Mouse (Mus musculus): ENCODE data around the gene Fntb. TPM values are rescaled to one million over a fixed set of nuclear protein-coding genes. Genes with fewer than 3 reads are reported as not detected.

Fntb gene
- polyA plus RNA-seq, 1 experiment from 2014 or later = 33.2 TPM

DNA sequence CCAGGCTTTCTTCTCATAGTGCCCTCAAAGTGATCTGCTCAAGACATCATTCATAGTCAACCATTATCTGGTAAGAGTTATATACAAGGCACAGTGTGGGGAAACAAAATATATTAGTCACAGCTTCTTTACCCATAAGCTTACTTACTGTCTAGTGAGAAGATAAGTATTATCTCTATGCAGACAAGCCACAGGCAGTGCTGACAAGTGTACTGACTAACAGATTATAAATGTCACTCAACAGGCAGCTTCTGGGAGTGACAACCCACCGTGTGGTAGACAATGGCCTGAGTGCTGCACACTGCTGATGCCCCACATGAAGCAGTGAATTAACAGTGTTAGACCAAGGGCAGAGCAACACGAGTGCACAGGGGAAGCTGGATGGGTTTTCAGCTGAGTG is 176.1 kb downstream of the Fntb start:
- no peak for ATAC-seq (replicated peaks)
- H3K9ac ChIP-seq (replicated peaks) = no peak overlapping the region
- no peaks in the 10 kb centered on the region for H3K9me3 ChIP-seq
- peaks cover 79% of the 10 kb centered on the region for H3K36me3 ChIP-seq
- H3K27ac ChIP-seq (replicated peaks) = no peak overlapping the region
- H3K4me2 ChIP-seq (replicated peaks) = no peak overlapping the region
- 62% methylated on average over 2 of the region's 2 CpGs for WGBS
- no peak overlapping the region for H3K4me3 ChIP-seq
- no peaks in the 10 kb centered on the region for H3K27me3 ChIP-seq
- no peaks in the 10 kb centered on the region for H3K4me1 ChIP-seq

- H3K4me2 ChIP-seq (replicated peaks) = no peak overlapping the region
- WGBS = 93% methylated on average over 2 of the region's 2 CpGs
These were observed 177.1 kb downstream of the Fntb start for GRCm38 (mm10) chr12:76942476-76942875.

DNA sequence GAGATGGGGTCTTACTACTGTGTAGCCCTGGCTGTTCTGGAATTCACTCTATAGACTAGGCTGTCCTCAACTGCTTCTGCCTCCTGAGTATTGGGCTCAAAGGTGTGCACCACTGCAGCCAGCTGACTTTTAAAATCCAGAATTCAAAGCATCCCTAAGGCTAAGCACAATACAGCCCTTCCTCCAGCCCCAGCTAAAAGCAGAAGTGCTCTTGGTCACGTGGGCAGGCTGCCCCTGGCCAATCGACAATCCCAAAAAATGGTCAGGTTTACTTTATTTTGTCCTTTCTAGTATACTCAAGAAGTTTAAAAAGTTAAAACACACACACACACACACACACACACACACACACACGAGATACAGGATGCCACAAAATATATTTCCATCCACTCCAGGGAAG is 177.7 kb downstream of the Fntb start:
- no peak for ATAC-seq (replicated peaks)
- no peaks in the 10 kb centered on the region for H3K27me3 ChIP-seq
- H3K27ac ChIP-seq (replicated peaks) = no peak overlapping the region
- 89% methylated on average over 3 of the region's 3 CpGs for WGBS
- H3K9ac ChIP-seq (replicated peaks) = no peak overlapping the region
- peaks cover 79% of the 10 kb centered on the region for H3K36me3 ChIP-seq
- no peak overlapping the region for H3K4me2 ChIP-seq (replicated peaks)
- no peaks in the 10 kb centered on the region for H3K9me3 ChIP-seq
- no peak overlapping the region for H3K4me3 ChIP-seq
- no peaks in the 10 kb centered on the region for H3K4me1 ChIP-seq

More at GRCm38 (mm10) chr12:76942476-76942875, 177.1 kb downstream of the Fntb start:
- no peaks in the 10 kb centered on the region for H3K9me3 ChIP-seq
- no peaks in the 10 kb centered on the region for H3K27me3 ChIP-seq
- H3K9ac ChIP-seq (replicated peaks) = no peak overlapping the region
- H3K4me1 ChIP-seq = no peaks in the 10 kb centered on the region
- no peak overlapping the region for H3K27ac ChIP-seq (replicated peaks)
- no peak for ATAC-seq (replicated peaks)
- peaks cover 78% of the 10 kb centered on the region for H3K36me3 ChIP-seq
- no peak overlapping the region for H3K4me3 ChIP-seq

DNA sequence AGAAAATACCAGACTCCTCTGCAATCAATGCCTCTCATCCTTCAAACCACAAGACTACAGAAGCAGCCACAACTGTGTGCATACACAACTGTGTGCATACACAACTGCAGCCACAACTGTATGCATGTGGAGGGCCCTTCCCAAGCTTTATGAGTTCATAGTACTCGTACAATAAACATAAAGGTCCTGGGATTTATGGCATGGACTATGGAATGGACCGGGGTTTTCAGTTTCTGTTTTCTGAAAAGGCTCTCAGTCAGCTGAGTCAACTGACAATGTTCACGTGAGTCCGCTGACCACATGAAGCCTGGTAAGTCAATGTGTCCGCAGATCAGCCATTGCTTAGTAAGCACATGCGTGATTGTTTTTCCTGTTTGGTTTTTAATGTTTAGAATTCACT is 178.1 kb downstream of the Fntb start:
- Histone ChIP-seq H3K9me3 (no peaks in the 10 kb centered on the region), H3K27me3 (no peaks in the 10 kb centered on the region), H3K4me2 (replicated peaks) (no peak overlapping the region), H3K27ac (replicated peaks) (no peak overlapping the region), H3K9ac (replicated peaks) (no peak overlapping the region), H3K4me1 (no peaks in the 10 kb centered on the region), H3K4me3 (no peak overlapping the region), H3K36me3 (peaks cover 79% of the 10 kb centered on the region)
- no peak for ATAC-seq (replicated peaks)
- WGBS = 96% methylated on average over 6 of the region's 6 CpGs

GRCm38 (mm10) chr12:76947487-76947886 is 182.1 kb downstream of the Fntb start:
- Histone ChIP-seq H3K4me3 (no peak overlapping the region), H3K27ac (replicated peaks) (no peak overlapping the region), H3K27me3 (no peaks in the 10 kb centered on the region), H3K9me3 (no peaks in the 10 kb centered on the region), H3K4me1 (no peaks in the 10 kb centered on the region), H3K36me3 (peaks cover 81% of the 10 kb centered on the region), H3K4me2 (replicated peaks) (no peak overlapping the region), H3K9ac (replicated peaks) (no peak overlapping the region)
- WGBS = 96% methylated on average over 3 of the region's 3 CpGs
- no peak for ATAC-seq (replicated peaks)

- WGBS = 97% methylated on average over 2 of the region's 2 CpGs
- peaks cover 84% of the 10 kb centered on the region for H3K36me3 ChIP-seq
These were observed 182.8 kb downstream of the Fntb start for GRCm38 (mm10) chr12:76948185-76948584.

DNA sequence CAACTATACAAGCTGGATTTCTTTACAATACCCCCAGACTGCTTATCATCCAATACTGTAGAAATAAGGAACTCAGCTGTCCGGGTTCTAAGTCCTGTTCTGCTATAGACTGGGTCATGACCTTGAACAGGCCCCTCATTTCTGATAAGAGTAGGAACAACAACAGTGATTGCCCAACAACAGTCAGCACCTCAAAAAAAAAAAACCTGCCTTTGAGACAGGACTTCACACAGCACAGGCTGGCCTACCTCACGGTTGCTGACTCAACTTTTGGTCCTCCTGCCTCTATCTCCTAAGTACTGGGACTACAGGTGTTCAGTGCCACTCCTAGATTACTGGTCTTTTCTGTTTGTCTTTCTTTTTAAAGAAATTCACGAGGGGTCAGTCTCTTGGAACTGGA is 183.4 kb downstream of the Fntb start:
- no peak overlapping the region for H3K4me3 ChIP-seq
- H3K36me3 ChIP-seq = peaks cover 88% of the 10 kb centered on the region
- H3K4me2 ChIP-seq (replicated peaks) = no peak overlapping the region
- no peaks in the 10 kb centered on the region for H3K9me3 ChIP-seq
- ATAC-seq (replicated peaks) = no peak
- no peak overlapping the region for H3K27ac ChIP-seq (replicated peaks)
- H3K27me3 ChIP-seq = no peaks in the 10 kb centered on the region
- no peak overlapping the region for H3K9ac ChIP-seq (replicated peaks)
- no peaks in the 10 kb centered on the region for H3K4me1 ChIP-seq
- 89% methylated on average over 3 of the region's 3 CpGs for WGBS

More at GRCm38 (mm10) chr12:76948185-76948584, 182.8 kb downstream of the Fntb start:
- H3K9me3 ChIP-seq = no peaks in the 10 kb centered on the region
- no peaks in the 10 kb centered on the region for H3K27me3 ChIP-seq
- H3K4me3 ChIP-seq = no peak overlapping the region
- no peak for ATAC-seq (replicated peaks)
- H3K4me2 ChIP-seq (replicated peaks) = no peak overlapping the region
- H3K27ac ChIP-seq (replicated peaks) = no peak overlapping the region
- no peak overlapping the region for H3K9ac ChIP-seq (replicated peaks)
- no peaks in the 10 kb centered on the region for H3K4me1 ChIP-seq

- Histone ChIP-seq H3K4me1 (peaks cover 9% of the 10 kb centered on the region), H3K9me3 (no peaks in the 10 kb centered on the region), H3K4me2 (replicated peaks) (no peak overlapping the region), H3K4me3 (no peak overlapping the region), H3K27me3 (no peaks in the 10 kb centered on the region), H3K36me3 (peaks cover 89% of the 10 kb centered on the region), H3K9ac (replicated peaks) (no peak overlapping the region), H3K27ac (replicated peaks) (no peak overlapping the region)
- no peak for ATAC-seq (replicated peaks)
- 90% methylated on average over 5 of the region's 5 CpGs for WGBS
These were observed 184.9 kb downstream of the Fntb start for GRCm38 (mm10) chr12:76950330-76950729.

GRCm38 (mm10) chr12:76953750-76954363 is 188.5 kb downstream of the Fntb start:
- Histone ChIP-seq H3K27me3 (no peaks in the 10 kb centered on the region), H3K36me3 (peaks cover 68% of the 10 kb centered on the region), H3K27ac (replicated peaks) (no peak overlapping the region), H3K4me2 (replicated peaks) (no peak overlapping the region), H3K9ac (replicated peaks) (no peak overlapping the region), H3K9me3 (no peaks in the 10 kb centered on the region), H3K4me3 (no peak overlapping the region), H3K4me1 (peaks cover 17% of the 10 kb centered on the region)
- WGBS = 92% methylated on average over 2 of the region's 2 CpGs
- ATAC-seq (replicated peaks) = no peak

DNA sequence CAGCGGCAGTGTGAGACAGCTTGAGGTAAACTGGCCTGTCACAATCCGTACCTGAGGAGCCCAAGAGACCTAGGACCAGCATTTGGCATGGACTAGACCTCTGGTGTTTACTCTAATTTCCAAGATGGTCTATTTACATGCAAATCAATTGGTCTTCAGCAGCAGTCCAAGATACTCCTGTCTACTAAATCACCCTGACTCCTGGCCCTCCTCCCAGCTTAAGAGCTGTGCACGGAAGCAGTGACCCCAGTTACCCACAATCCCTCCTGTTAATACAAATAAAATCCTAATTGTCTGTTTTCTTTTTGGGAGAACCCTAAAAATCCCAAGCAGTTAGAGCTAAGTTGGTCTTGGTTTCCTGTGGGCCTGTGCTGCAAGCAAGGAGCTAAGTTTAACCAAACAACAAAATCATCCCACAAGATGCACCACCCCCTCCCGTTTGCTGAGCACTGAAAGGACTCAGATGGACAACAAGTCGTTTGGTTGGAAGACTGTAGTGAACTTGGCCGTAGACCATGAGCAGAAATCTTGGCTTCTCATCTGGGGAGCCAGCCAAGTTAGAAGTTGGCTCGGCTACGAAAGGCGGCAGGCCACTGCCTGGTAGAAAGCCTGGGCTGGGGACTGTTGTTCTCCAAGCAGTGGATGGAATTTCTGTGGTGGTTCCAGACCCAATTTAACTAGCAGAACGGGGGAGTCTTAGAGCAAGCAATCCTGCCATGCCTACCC is 189.5 kb downstream of the Fntb start:
- Histone ChIP-seq H3K36me3 (peaks cover 65% of the 10 kb centered on the region), H3K9me3 (no peaks in the 10 kb centered on the region), H3K4me3 (no peak overlapping the region), H3K27me3 (no peaks in the 10 kb centered on the region), H3K4me1 (peaks cover 17% of the 10 kb centered on the region), H3K4me2 (replicated peaks) (no peak overlapping the region), H3K27ac (replicated peaks) (peak overlapping the region; percentile 39; the same call in 1 of the 2 replicates), H3K9ac (replicated peaks) (no peak overlapping the region)
- peak; percentile 58 for ATAC-seq (replicated peaks)
- 62% methylated on average over 10 of the region's 10 CpGs for WGBS

DNA sequence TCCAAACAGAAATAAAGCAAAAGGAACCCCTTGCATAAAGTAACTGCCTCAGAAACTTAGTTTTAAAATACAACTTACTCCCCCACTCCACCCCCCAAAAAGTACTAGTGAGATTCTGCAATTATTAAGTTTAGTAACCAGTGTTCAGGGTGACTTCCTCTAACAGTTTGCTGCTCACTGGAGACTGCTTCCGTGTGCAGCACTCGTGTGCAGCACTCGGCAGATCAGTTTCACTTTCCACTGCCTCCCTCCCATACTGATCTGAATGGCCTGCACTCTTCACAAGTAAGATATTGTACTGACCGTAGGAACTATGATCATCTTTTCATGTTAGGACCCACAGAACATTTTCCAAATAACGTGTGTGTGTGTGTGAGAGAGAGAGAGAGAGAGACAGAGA is 192.3 kb downstream of the Fntb start:
- no peak overlapping the region for H3K27ac ChIP-seq (replicated peaks)
- 88% methylated on average over 5 of the region's 5 CpGs for WGBS
- H3K36me3 ChIP-seq = peaks cover 37% of the 10 kb centered on the region

DNA sequence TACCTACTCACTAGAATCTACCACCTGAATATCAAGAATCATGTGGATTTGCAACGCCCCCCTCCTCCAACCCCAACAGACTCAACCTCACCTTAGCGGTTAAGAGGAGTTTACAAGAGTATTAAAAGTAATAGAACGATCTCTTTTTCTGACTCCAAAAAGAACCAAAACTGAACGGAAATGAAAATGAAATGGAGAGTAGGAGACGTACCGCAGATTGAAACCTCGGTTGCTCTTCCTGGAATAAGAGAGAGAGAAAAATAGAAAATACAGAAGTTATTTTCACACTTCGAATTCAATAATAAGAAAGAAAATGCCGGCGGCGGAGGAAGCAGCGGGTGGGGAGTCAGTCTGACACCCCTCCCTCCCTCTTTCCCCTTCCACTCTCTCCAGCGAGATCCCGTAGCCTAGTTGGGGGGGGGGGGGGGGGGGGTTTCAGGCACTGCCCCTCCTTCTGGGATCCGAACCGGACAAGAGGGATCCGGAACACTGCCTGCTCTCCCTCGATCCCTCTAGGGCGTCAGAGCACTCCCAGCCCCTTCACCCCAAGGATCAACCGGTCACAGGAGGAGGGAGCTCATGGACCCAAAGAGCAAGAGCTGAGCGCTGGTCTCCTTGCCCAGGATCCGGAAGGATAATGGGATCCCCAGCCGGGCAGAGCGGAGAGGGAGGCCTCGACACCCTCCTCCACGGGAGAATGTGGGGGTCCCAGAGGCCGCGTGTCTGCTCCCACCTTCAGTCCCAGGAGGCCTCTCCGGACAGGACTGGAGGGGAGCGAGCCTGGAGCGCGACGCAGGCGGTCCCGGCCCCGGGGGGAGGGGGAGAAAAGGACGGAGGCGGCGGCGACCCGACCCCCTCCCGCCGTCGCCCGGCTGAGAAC is 195.9 kb downstream of the Fntb start:
- peak; percentile 20 for ATAC-seq (replicated peaks)
- H3K36me3 ChIP-seq = peaks cover 11% of the 10 kb centered on the region
- no peaks in the 10 kb centered on the region for H3K27me3 ChIP-seq

More for the DNA sequence above, 192.3 kb downstream of the Fntb start:
- Histone ChIP-seq H3K9me3 (no peaks in the 10 kb centered on the region), H3K4me1 (peaks cover 30% of the 10 kb centered on the region), H3K4me2 (replicated peaks) (no peak overlapping the region), H3K27me3 (no peaks in the 10 kb centered on the region), H3K4me3 (no peak overlapping the region), H3K9ac (replicated peaks) (no peak overlapping the region)
- ATAC-seq (replicated peaks) = no peak

More for the DNA sequence above, 195.9 kb downstream of the Fntb start:
- H3K4me1 ChIP-seq = peaks cover 20% of the 10 kb centered on the region
- no peaks in the 10 kb centered on the region for H3K9me3 ChIP-seq
- H3K4me2 ChIP-seq (replicated peaks) = peak overlapping the region; percentile 76
- peak overlapping the region; percentile 88 for H3K4me3 ChIP-seq
- peak overlapping the region; percentile 63 for H3K27ac ChIP-seq (replicated peaks)
- H3K9ac ChIP-seq (replicated peaks) = peak overlapping the region; percentile 88
- WGBS = 6% methylated on average over 42 of the region's 45 CpGs
